Mouse (Mus musculus) neural tube, embryonic 14.5 days (tissue): ENCODE results near the gene Tmem230. TPM values are rescaled to one million over a fixed set of nuclear protein-coding genes. Genes with fewer than 3 reads are reported as not detected.

Experiments
- ATAC-seq: fragments of 200-750 bp; cut with Nextera tagmentation; 2 replicates; pipeline ENCODE4 v1.8.0; 2017; ENCODE audit warnings: low read depth, mild to moderate bottlenecking, moderate TSS enrichment, moderate library complexity
- H3K27ac ChIP-seq: fragments of 300-500 bp; sonication (generic); 2 replicates; pipeline ENCODE4 v1.5.1; 2014; ENCODE audit warnings: low read depth, mild to moderate bottlenecking, control low read depth, low read length, moderate library complexity, mixed read lengths
- H3K27me3 ChIP-seq: fragments of 300-500 bp; sonication (generic); 2 replicates; pipeline ENCODE4 v1.6.1; 2014; ENCODE audit warnings: low read length; ENCODE audit not compliant: control insufficient read depth, insufficient read depth
- H3K36me3 ChIP-seq: fragments of 300-500 bp; sonication (generic); 2 replicates; pipeline ENCODE4 v1.6.1; 2014; ENCODE audit warnings: low read length, mixed read lengths; ENCODE audit not compliant: control insufficient read depth, insufficient read depth
- H3K4me1 ChIP-seq: fragments of 300-500 bp; sonication (generic); 2 replicates; pipeline ENCODE4 v1.6.1; 2014; ENCODE audit warnings: low read length; ENCODE audit not compliant: control insufficient read depth, insufficient read depth
- H3K4me2 ChIP-seq: fragments of 300-500 bp; sonication (generic); 2 replicates; pipeline ENCODE4 v1.6.1; 2014; ENCODE audit warnings: mild to moderate bottlenecking, low read depth, low read length, control low read depth
- H3K4me3 ChIP-seq: fragments of 300-500 bp; sonication (generic); 2 replicates; pipeline ENCODE4 v1.5.1; 2014; ENCODE audit warnings: low read depth, low read length, control low read depth, mixed read lengths
- H3K9ac ChIP-seq: fragments of 300-500 bp; sonication (generic); replicated peaks from 2 replicates; pipeline ENCODE4 v1.6.1; 2014; ENCODE audit warnings: low read depth, mild to moderate bottlenecking, control low read depth, low read length, mixed read lengths
- H3K9me3 ChIP-seq: fragments of 300-500 bp; sonication (generic); 2 replicates; pipeline ENCODE4 v1.6.1; 2016; ENCODE audit warnings: low read length; ENCODE audit not compliant: control insufficient read depth
- WGBS: fragments of 180-500 bp; shearing (Covaris S2); extraction: QIAGEN DNeasy Blood & Tissue Kit; methylation state at CpG from one replicate; pipeline ENCODE4 v1.1.7; 2014; 5-methylcytosine and 5-hydroxymethylcytosine counted together
- polyA plus RNA-seq: library from polyadenylated mRNA; unstranded; fragments of >200 nt; fragmentation: Nextera tagmentation; extraction: Ambion mirVana; gene quantifications from 2 replicates; pipeline ENCODE4 v1.2.1, GENCODE M21; 2014

Tmem230 gene
- polyA plus RNA-seq, 1 experiment from 2014 or later: 44.8 TPM

DNA sequence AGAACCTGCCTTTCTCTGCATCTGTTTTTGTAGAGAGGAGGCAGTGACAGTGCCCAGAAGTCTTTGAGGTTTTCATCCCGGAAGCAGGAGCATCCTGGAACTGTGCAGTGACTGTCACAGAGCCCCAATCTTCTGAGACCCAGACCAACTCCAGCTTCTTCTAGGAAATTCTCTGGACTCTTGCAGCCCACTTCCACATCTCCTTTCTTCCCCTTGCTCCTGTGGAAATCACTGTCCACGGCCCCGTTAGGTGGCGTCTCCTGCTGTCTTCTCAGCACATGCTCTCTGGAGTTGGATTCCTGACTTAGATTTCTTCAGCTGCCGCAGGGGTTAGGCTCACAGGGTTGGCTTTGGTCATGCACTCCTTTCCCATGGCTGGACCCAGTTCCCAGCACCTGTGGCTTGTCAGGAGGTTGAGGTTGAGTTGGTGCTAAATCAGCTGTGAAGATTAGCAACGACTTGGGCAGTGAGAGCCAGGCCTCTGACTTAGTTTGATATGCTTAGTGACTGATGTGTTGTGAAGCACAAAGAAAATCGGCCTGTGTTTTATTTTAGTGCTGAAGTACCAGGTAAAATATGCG lies 30.8 kb upstream of the Tmem230 start:
- Histone ChIP-seq H3K27ac (no peak overlapping the region), H3K36me3 (no peaks in the 10 kb centered on the region), H3K9me3 (no peaks in the 10 kb centered on the region), H3K4me1 (peaks cover 9% of the 10 kb centered on the region; the same call in 1 of the 2 replicates), H3K4me2 (no peak overlapping the region), H3K9ac (no peak overlapping the region), H3K4me3 (no peak overlapping the region), H3K27me3 (no peaks in the 10 kb centered on the region)
- no peak for ATAC-seq
- whole genome bisulfite sequencing: 84% methylated on average over 8 of the region's 8 CpGs

- Histone ChIP-seq H3K27me3 (no peaks in the 10 kb centered on the region), H3K4me3 (no peak overlapping the region), H3K9me3 (no peaks in the 10 kb centered on the region), H3K27ac (no peak overlapping the region), H3K36me3 (no peaks in the 10 kb centered on the region), H3K4me1 (no peaks in the 10 kb centered on the region), H3K9ac (no peak overlapping the region), H3K4me2 (no peak overlapping the region)
- WGBS: 85% methylated on average over 4 of the region's 4 CpGs
- no peak for ATAC-seq
Observed at GRCm38 (mm10) chr2:132276249-132276648, 28.6 kb upstream of the Tmem230 start.

DNA sequence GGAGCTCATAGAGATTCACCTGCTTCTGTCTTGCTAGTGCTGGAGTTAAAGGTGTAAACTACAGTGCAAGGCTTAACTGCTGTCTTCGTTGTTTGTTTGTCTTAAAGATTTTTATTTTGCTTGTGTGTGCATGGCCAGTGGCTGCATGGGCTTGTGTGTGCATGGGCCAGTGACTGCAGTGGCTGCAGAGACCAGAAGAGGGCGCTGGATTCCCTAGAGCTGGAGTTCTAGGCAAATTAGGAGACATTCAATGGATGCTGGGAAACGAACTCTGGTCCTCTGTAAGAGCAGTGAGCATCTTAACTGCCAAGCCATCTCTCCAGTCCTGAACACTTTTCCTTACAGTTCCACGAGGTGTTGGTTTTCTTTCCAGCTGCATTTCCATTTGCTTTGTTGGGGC lies 27.9 kb upstream of the Tmem230 start:
- Histone ChIP-seq H3K9ac (no peak overlapping the region), H3K4me3 (no peak overlapping the region), H3K36me3 (no peaks in the 10 kb centered on the region), H3K27me3 (no peaks in the 10 kb centered on the region), H3K4me2 (no peak overlapping the region), H3K4me1 (no peaks in the 10 kb centered on the region), H3K9me3 (no peaks in the 10 kb centered on the region), H3K27ac (no peak overlapping the region)
- WGBS: 71% methylated on average over 4 of the region's 4 CpGs
- no peak for ATAC-seq

DNA sequence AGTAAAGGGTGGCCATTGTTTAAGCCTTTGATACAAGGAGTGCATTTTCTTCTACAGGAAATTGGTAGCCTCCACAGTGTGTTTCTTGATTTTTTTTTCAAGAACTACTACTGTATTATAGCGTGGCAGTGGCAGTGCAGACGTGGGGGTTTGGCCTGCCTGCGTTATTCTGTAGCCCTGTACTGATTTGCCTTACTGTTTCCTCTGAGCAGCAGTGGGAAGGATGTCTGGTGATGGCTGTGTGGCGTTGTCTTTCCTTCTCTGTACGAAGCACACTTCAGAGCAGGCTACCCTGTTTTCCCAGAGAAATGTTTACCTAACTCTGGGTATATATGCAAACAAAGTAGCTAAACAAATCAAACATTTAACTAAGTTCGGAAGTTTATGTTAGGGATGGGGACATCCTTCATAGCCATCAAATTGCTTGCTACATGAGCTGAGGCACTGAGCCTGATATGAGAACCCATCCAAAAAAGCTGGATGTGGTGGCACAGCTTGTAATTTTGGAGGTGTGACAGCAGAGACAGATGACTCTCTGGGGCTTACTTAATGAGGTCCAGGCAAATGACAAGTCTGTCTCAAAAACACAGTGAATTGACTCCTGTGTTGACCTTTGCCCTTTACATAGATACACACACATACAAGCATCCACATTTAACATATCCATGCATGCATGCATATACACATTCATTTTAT lies 25.2 kb upstream of the Tmem230 start:
- WGBS: 64% methylated on average over 6 of the region's 6 CpGs
- H3K36me3 ChIP-seq: no peaks in the 10 kb centered on the region
- no peaks in the 10 kb centered on the region for H3K9me3 ChIP-seq
- no peak overlapping the region for H3K9ac ChIP-seq
- no peak overlapping the region for H3K4me2 ChIP-seq
- no peak for ATAC-seq
- peak overlapping the region; percentile 44; the same call in 1 of the 2 replicates for H3K27ac ChIP-seq
- no peak overlapping the region for H3K4me3 ChIP-seq
- no peaks in the 10 kb centered on the region for H3K27me3 ChIP-seq
- no peaks in the 10 kb centered on the region for H3K4me1 ChIP-seq

DNA sequence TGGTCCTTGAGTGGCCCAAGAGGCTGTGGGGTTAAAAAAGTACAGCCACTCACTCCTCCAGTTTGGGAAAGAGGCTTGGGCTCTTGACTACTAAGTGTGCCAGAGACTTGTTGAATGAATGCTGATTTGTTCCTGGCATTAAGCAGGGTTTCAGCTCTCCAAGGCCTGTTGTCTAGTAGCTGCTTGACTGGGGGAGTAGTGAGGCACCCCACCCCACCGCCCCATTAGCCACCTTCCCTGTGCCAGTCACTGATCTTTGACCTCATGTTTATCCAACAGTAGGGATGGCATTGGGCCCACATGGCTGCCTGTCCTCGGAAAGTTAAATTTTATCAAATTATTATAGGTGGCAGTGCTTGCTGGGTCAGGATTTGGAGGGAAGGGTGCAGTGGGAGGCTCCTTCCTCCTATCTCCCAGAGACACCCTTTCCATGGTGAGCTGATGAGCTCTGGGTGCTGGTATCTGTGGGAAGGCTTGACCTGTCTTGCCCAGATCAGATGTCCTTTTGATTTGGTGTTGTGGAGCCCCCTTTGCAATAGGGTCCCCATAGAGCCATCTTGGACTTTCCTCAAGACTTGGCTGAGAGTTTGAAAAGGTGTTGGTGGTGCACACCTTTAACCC lies 22.8 kb upstream of the Tmem230 start:
- no peaks in the 10 kb centered on the region for H3K27me3 ChIP-seq
- no peak overlapping the region for H3K9ac ChIP-seq
- no peak overlapping the region for H3K27ac ChIP-seq
- no peaks in the 10 kb centered on the region for H3K36me3 ChIP-seq
- no peak overlapping the region for H3K4me2 ChIP-seq
- no peaks in the 10 kb centered on the region for H3K4me1 ChIP-seq
- WGBS: 89% methylated on average over 2 of the region's 2 CpGs
- H3K9me3 ChIP-seq: no peaks in the 10 kb centered on the region
- no peak for ATAC-seq
- H3K4me3 ChIP-seq: no peak overlapping the region

DNA sequence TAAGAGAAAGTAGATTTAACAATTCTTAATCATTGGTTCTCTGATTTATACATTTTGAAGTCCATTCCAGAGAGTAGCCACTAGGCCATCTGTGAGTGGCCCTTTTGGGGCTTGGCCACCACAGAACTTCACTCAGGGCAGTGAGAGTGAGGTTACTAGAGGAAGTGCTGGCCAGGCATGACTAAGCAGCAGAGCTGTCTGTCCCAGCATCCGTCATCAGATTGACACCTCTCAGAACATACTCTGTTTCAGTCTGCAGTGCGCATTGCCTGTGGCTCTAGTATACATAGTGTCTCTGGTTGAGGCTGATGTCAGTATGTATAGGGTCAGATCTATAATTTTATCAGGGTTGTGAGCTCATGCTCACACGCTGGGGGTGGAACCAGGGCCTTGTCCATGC lies 21.6 kb upstream of the Tmem230 start:
- H3K4me1 ChIP-seq: peaks cover 4% of the 10 kb centered on the region
- H3K27ac ChIP-seq: no peak overlapping the region
- H3K27me3 ChIP-seq: no peaks in the 10 kb centered on the region
- no peak overlapping the region for H3K4me3 ChIP-seq
- H3K9me3 ChIP-seq: no peaks in the 10 kb centered on the region
- H3K36me3 ChIP-seq: no peaks in the 10 kb centered on the region
- H3K4me2 ChIP-seq: no peak overlapping the region
- ATAC-seq: no peak
- H3K9ac ChIP-seq: no peak overlapping the region
- WGBS: 97% methylated on average over 3 of the region's 3 CpGs

DNA sequence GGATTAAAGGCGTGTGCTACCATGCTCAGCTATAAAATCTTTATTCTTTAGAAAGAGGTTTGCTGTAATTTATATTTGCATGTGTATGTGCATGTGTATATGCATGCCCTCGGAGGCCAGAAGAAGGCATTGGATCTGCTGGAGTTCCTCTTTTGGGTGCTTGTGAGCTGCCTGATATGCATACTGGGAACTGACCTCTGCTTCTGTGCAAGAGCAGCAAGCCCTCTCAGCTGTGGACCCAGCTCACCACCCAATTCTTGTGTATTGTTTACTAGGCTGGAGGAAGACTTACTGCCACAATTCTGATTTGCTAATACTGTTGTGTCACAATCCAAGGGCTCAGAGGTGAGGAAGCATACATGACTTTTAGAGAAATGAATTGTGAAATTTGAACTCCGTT lies 18.5 kb upstream of the Tmem230 start:
- Histone ChIP-seq H3K9ac (no peak overlapping the region), H3K27ac (no peak overlapping the region), H3K4me1 (peaks cover 6% of the 10 kb centered on the region), H3K9me3 (no peaks in the 10 kb centered on the region), H3K27me3 (no peaks in the 10 kb centered on the region), H3K36me3 (no peaks in the 10 kb centered on the region), H3K4me2 (no peak overlapping the region), H3K4me3 (no peak overlapping the region)
- 88% methylated on average over 3 of the region's 3 CpGs for WGBS
- no peak for ATAC-seq

- ATAC-seq: no peak
- H3K4me3 ChIP-seq: no peak overlapping the region
- no peaks in the 10 kb centered on the region for H3K27me3 ChIP-seq
- H3K4me2 ChIP-seq: no peak overlapping the region
- 89% methylated on average over 9 of the region's 9 CpGs for WGBS
- H3K36me3 ChIP-seq: no peaks in the 10 kb centered on the region
- H3K9me3 ChIP-seq: no peaks in the 10 kb centered on the region
- H3K9ac ChIP-seq: no peak overlapping the region
- peaks cover 6% of the 10 kb centered on the region for H3K4me1 ChIP-seq
- no peak overlapping the region for H3K27ac ChIP-seq
Observed at GRCm38 (mm10) chr2:132265196-132265595, 17.6 kb upstream of the Tmem230 start.

- Histone ChIP-seq H3K27ac (peak overlapping the region; percentile 63; the same call in 1 of the 2 replicates), H3K9ac (peak overlapping the region; percentile 80), H3K9me3 (no peaks in the 10 kb centered on the region), H3K27me3 (no peaks in the 10 kb centered on the region), H3K36me3 (no peaks in the 10 kb centered on the region), H3K4me2 (peak overlapping the region; percentile 75), H3K4me3 (peak overlapping the region; percentile 69), H3K4me1 (peaks cover 6% of the 10 kb centered on the region)
- 17% methylated on average over 6 of the region's 6 CpGs for WGBS
- no peak for ATAC-seq
Observed at GRCm38 (mm10) chr2:132264266-132264710, 16.7 kb upstream of the Tmem230 start.
